Mouse (Mus musculus): ENCODE measurements around the gene Vwa7.

- TF ChIP-seq CTCF (IDR thresholded peaks at IDR 0.05; ENCODE audit: control insufficient read depth, insufficient read depth, insufficient read length): no peak
- no peak for TF ChIP-seq MYOD1 (IDR thresholded peaks at IDR 0.05; ENCODE audit: control insufficient read depth, insufficient read length, low read depth)
- no peak for TF ChIP-seq MAX (IDR thresholded peaks at IDR 0.05)
- TF ChIP-seq USF1 (IDR thresholded peaks at IDR 0.05; ENCODE audit: low read depth): no peak
- TF ChIP-seq CEBPB (IDR thresholded peaks at IDR 0.05; ENCODE audit: low read depth): no peak
- no peak for TF ChIP-seq MYOG (IDR thresholded peaks at IDR 0.05; ENCODE audit: control insufficient read depth, extremely low read depth, insufficient read length)
- no peak for TF ChIP-seq FOSL1 (IDR thresholded peaks at IDR 0.05; ENCODE audit: insufficient read depth, low read length, poor library complexity, severe bottlenecking)
These were observed 11.2 kb upstream of the Vwa7 start for GRCm38 (mm10) chr17:35005158-35005557.

Data from C2C12 (cell line).